Mouse (Mus musculus) liver, adult 2 months (tissue): ENCODE measurements around the gene Kif1b.

Source experiments
- CTCF ChIP-seq: fragments of 200-500 bp; IDR thresholded peaks from 2 replicates; pipeline ENCODE4 v1.5.1; 2011; ENCODE audit warnings: low read depth, low read length, control low read depth
- POLR2A ChIP-seq: fragments of 200-500 bp; IDR thresholded peaks from 2 replicates; pipeline ENCODE4 v1.6.1; 2011; ENCODE audit warnings: low read length, control low read depth; ENCODE audit not compliant: insufficient read depth; ENCODE audit errors: extremely low read depth

DNA sequence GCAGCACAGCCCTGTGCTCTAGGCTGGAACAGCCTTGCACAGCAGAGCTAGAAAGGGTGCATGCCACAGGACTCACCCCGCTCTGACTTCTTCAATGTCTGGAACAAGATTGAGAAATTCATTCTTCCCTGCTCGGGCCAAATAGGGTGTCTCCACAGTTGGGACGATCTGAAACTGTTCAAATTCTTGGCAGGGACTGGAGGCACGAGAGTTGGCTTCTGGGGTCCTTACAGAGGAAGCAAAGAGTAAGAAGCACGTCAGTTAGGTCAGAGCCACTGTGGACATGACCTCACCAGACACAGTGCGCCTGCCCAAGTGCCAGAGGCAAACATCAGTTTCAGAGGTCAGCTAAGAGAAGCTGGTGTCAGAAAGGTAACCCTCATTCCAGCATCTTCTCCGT lies 125.3 kb downstream of the Kif1b start:
- TF ChIP-seq CTCF = no peak
- TF ChIP-seq POLR2A = no peak
